17 mouse cellular contexts compared by ENCODE assay signal in the genomic region with DNA sequence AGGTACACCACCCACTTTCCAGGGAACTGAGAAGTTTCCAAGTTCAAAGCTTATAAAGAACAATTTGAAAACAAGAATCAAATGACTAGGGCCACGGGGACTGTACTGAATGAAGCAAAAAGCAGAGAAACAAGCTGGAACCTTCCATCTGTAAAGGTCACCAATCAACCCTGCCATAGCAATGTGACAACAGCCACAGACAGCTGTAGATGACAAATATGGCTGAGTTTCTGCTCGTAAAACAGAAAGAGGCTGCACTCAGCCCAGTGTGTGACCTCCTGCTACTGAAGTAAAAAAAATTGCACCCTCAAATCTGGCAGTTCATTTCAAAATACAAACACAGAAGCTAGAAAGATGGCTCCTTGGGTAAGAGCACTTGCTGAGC. TPM values are rescaled to one million over a fixed set of nuclear protein-coding genes. Genes with fewer than 3 reads are reported as not detected.
A peak's percentile ranks its signal among the peaks of the same experiment; 100 is the strongest.
DNase-seq lines count a peak whose midpoint lies in the region; ATAC-seq lines count a peak whose summit lies in the region.
"Had no signal": no experiment of that assay in that cellular context is flagged by ENCODE, and none has a peak within 500 bp of the region (broad histone marks: within the 10 kb centered on the region; RNA-seq: fewer than 3 reads in every experiment).

No protein-coding gene starts in this region.

- WGBS in forebrain, embryonic 10.5 days: 79% methylated on average over 2 of the region's 2 CpGs
- WGBS in forebrain, embryonic 11.5 days: 86% methylated on average over 2 of the region's 2 CpGs
- WGBS in midbrain, embryonic 10.5 days: 87% methylated on average over 2 of the region's 2 CpGs
- 76% methylated on average over 2 of the region's 2 CpGs for WGBS in midbrain, embryonic 16.5 days

- H3K27ac ChIP-seq in forebrain, embryonic 10.5 days: peak overlapping the region; percentile 40
- no peak overlapping the region for H3K27ac ChIP-seq in forebrain, embryonic 11.5 days (ENCODE audit: low read depth, low read length)
- peak overlapping the region; percentile 42; the same call in 1 of the 2 replicates for H3K27ac ChIP-seq in midbrain, embryonic 10.5 days (replicated peaks)
- no peak overlapping the region for H3K27ac ChIP-seq in midbrain, embryonic 16.5 days (ENCODE audit: low read length)
- H3K27ac ChIP-seq: embryonic facial prominence, embryonic 10.5 days; forebrain, embryonic 15.5 days; hindbrain, embryonic 10.5 days; hindbrain, embryonic 15.5 days had no signal

- DNase-seq in forebrain, embryonic 10.5 days (ENCODE audit: extremely low spot score, low spot score): no peak
- DNase-seq in forebrain, embryonic 11.5 days (ENCODE audit: low spot score): no peak
- DNase-seq in kidney, postnatal 10 days: peak; percentile 34
- no peak for DNase-seq in kidney, postnatal 36 days
- DNase-seq in midbrain, embryonic 10.5 days (ENCODE audit: low spot score): no peak
- no peak for DNase-seq in heart, adult 11 months
- DNase-seq: adrenal gland, postnatal 25 days; B cell, adult 2 months; cerebellum, adult 18-20 months; cerebellum, adult 9-11 months; gastrocnemius, postnatal 10 days had no signal

- H3K4me1 ChIP-seq in forebrain, embryonic 10.5 days: peaks cover 38% of the 10 kb centered on the region
- H3K4me1 ChIP-seq in forebrain, embryonic 11.5 days (replicated peaks; ENCODE audit: control insufficient read depth, insufficient read depth, low read length): peaks cover 2% of the 10 kb centered on the region; the same call in 1 of the 2 replicates
- peaks cover 42% of the 10 kb centered on the region for H3K4me1 ChIP-seq in midbrain, embryonic 10.5 days
- H3K4me1 ChIP-seq in midbrain, embryonic 16.5 days (ENCODE audit: control insufficient read depth, insufficient read depth, low read length): peaks cover 10% of the 10 kb centered on the region

- no peaks in the 10 kb centered on the region for H3K27me3 ChIP-seq in forebrain, embryonic 10.5 days (ENCODE audit: poor library complexity, severe bottlenecking)
- H3K27me3 ChIP-seq in forebrain, embryonic 11.5 days (ENCODE audit: control insufficient read depth, insufficient read depth, low read length): no peaks in the 10 kb centered on the region
- no peaks in the 10 kb centered on the region for H3K27me3 ChIP-seq in midbrain, embryonic 10.5 days (ENCODE audit: low read depth, poor library complexity, severe bottlenecking)
- H3K27me3 ChIP-seq in midbrain, embryonic 16.5 days (ENCODE audit: control insufficient read depth, insufficient read depth, low read depth, low read length): no peaks in the 10 kb centered on the region
- H3K27me3 ChIP-seq: forebrain, embryonic 15.5 days; heart, embryonic 12.5 days; hindbrain, embryonic 15.5 days had no signal

- peaks cover 69% of the 10 kb centered on the region for H3K36me3 ChIP-seq in forebrain, embryonic 10.5 days (replicated peaks)
- H3K36me3 ChIP-seq in forebrain, embryonic 11.5 days (ENCODE audit: control insufficient read depth, insufficient read depth, low read length): no peaks in the 10 kb centered on the region; the same call in 1 of the 2 replicates
- H3K36me3 ChIP-seq in midbrain, embryonic 10.5 days: peaks cover 45% of the 10 kb centered on the region
- no peaks in the 10 kb centered on the region for H3K36me3 ChIP-seq in midbrain, embryonic 16.5 days (ENCODE audit: control insufficient read depth, insufficient read depth, low read length)
- H3K36me3 ChIP-seq: forebrain, embryonic 15.5 days had no signal

- no peak for ATAC-seq in forebrain, embryonic 11.5 days (replicated peaks; ENCODE audit: low FRiP score)
- no peak for ATAC-seq in midbrain, embryonic 16.5 days
- ATAC-seq: forebrain, embryonic 15.5 days had no signal

- no peak overlapping the region for H3K9ac ChIP-seq in forebrain, embryonic 11.5 days (ENCODE audit: low read length)
- no peak overlapping the region for H3K9ac ChIP-seq in midbrain, embryonic 16.5 days (ENCODE audit: low read depth, low read length)
- H3K9ac ChIP-seq: forebrain, embryonic 15.5 days; heart, embryonic 12.5 days; hindbrain, embryonic 15.5 days had no signal

- no peak overlapping the region for H3K4me3 ChIP-seq in forebrain, embryonic 10.5 days
- H3K4me3 ChIP-seq in forebrain, embryonic 11.5 days (ENCODE audit: low read depth, low read length): no peak overlapping the region
- no peak overlapping the region for H3K4me3 ChIP-seq in midbrain, embryonic 10.5 days
- no peak overlapping the region for H3K4me3 ChIP-seq in midbrain, embryonic 16.5 days (ENCODE audit: low read depth, low read length)
- H3K4me3 ChIP-seq: embryonic facial prominence, embryonic 10.5 days; forebrain, embryonic 15.5 days; heart, embryonic 12.5 days; hindbrain, embryonic 10.5 days; hindbrain, embryonic 15.5 days had no signal

- H3K9me3 ChIP-seq in forebrain, embryonic 10.5 days: no peaks in the 10 kb centered on the region
- H3K9me3 ChIP-seq in forebrain, embryonic 11.5 days (ENCODE audit: control insufficient read depth, low read length): no peaks in the 10 kb centered on the region
- H3K9me3 ChIP-seq in midbrain, embryonic 10.5 days (replicated peaks): no peaks in the 10 kb centered on the region
- no peaks in the 10 kb centered on the region for H3K9me3 ChIP-seq in midbrain, embryonic 16.5 days (replicated peaks; ENCODE audit: control insufficient read depth, low read length, poor library complexity, severe bottlenecking)
- H3K9me3 ChIP-seq: embryonic facial prominence, embryonic 10.5 days; forebrain, embryonic 15.5 days; heart, embryonic 12.5 days; hindbrain, embryonic 10.5 days; hindbrain, embryonic 15.5 days had no signal

- no peak overlapping the region for H3K4me2 ChIP-seq in forebrain, embryonic 11.5 days (ENCODE audit: low read depth, low read length, severe bottlenecking)
- H3K4me2 ChIP-seq in midbrain, embryonic 16.5 days (ENCODE audit: low read length): no peak overlapping the region
- H3K4me2 ChIP-seq: forebrain, embryonic 15.5 days; heart, embryonic 12.5 days; hindbrain, embryonic 15.5 days had no signal

RNA-seq across cellular contexts. Expression of gene N4bp1, which starts 31.1 kb away (rescaled TPM):
- 9.5 and 10.6 TPM in 2 replicates for polyA plus RNA-seq in forebrain, embryonic 10.5 days (2016; fragmentation: Nextera tagmentation; extraction: Ambion mirVana)
- polyA plus RNA-seq in forebrain, embryonic 11.5 days (2014; fragmentation: Nextera tagmentation; extraction: Ambion mirVana): 11.3 and 12.3 TPM in 2 replicates
- 9.2 and 9.7 TPM in 2 replicates for polyA plus RNA-seq in midbrain, embryonic 10.5 days (2016; fragmentation: Nextera tagmentation; extraction: Ambion mirVana)
- polyA plus RNA-seq in midbrain, embryonic 16.5 days (2015; fragmentation: Nextera tagmentation; extraction: Ambion mirVana): 9.2 and 11.4 TPM in 2 replicates

Comparison
In these comparisons a context has a peak if more than half of its experiments do, and no peak if none do; other contexts are left out.
1. H3K27ac ChIP-seq: peak in forebrain, embryonic 10.5 days (single experiment) and midbrain, embryonic 10.5 days (single experiment); none in forebrain, embryonic 11.5 days (single experiment) and midbrain, embryonic 16.5 days (single experiment).